Mouse (Mus musculus) liver, postnatal 0 days (tissue): ENCODE measurements around the gene Slc9b1. TPM values are rescaled to one million over a fixed set of nuclear protein-coding genes. Genes with fewer than 3 reads are reported as not detected.

Experiments used
- ATAC-seq: fragments of 200-750 bp; cut with Nextera tagmentation; 2 replicates; pipeline ENCODE4 v1.8.0; 2017; ENCODE audit warnings: mild to moderate bottlenecking, moderate library complexity
- DNase-seq: peaks from one replicate; pipeline ENCODE4 v3.0.0-alpha.2; 2016
- H3K27ac ChIP-seq: fragments of 300-500 bp; sonication (generic); 2 replicates; pipeline ENCODE4 v1.5.1; 2014; ENCODE audit warnings: antibody characterized with exemption, moderate library complexity, mild to moderate bottlenecking, low read depth
- H3K27me3 ChIP-seq: fragments of 300-500 bp; sonication (generic); 2 replicates; pipeline ENCODE4 v1.6.1; 2014; ENCODE audit warnings: low read length, control low read depth, mixed read lengths; ENCODE audit not compliant: insufficient read depth
- H3K36me3 ChIP-seq: fragments of 300-500 bp; sonication (generic); replicated peaks from 2 replicates; pipeline ENCODE4 v1.6.1; 2014; ENCODE audit warnings: mild to moderate bottlenecking, control low read depth, low read length, moderate library complexity, mixed read lengths; ENCODE audit not compliant: insufficient read depth
- H3K4me1 ChIP-seq: fragments of 300-500 bp; sonication (generic); 2 replicates; pipeline ENCODE4 v1.6.1; 2014; ENCODE audit warnings: antibody characterized with exemption, mild to moderate bottlenecking, control low read depth; ENCODE audit not compliant: insufficient read depth
- H3K4me2 ChIP-seq: fragments of 300-500 bp; sonication (generic); 2 replicates; pipeline ENCODE4 v1.6.1; 2014; ENCODE audit warnings: low read depth, mild to moderate bottlenecking, low read length, moderate library complexity, mixed read lengths
- H3K4me3 ChIP-seq: fragments of 300-500 bp; sonication (generic); 2 replicates; pipeline ENCODE4 v1.5.1; 2014; ENCODE audit warnings: low read depth, low read length
- H3K9ac ChIP-seq: fragments of 300-500 bp; sonication (generic); replicated peaks from 2 replicates; pipeline ENCODE4 v1.6.1; 2014; ENCODE audit warnings: mild to moderate bottlenecking, moderate library complexity
- H3K9me3 ChIP-seq: fragments of 300-500 bp; sonication (generic); 2 replicates; pipeline ENCODE4 v1.6.1; 2016; ENCODE audit warnings: mild to moderate bottlenecking, control low read depth, low read length, mixed read lengths
- CTCF ChIP-seq: sonication (generic); IDR thresholded peaks from 2 replicates; pipeline ENCODE4 v1.5.1; 2016; ENCODE audit warnings: antibody characterized with exemption, low read depth
- EP300 ChIP-seq: IDR thresholded peaks from 2 replicates; pipeline ENCODE4 v1.6.1; 2016; ENCODE audit warnings: antibody characterized with exemption, low read depth, mild to moderate bottlenecking
- WGBS: fragments of 180-500 bp; shearing (Covaris S2); extraction: QIAGEN DNeasy Blood & Tissue Kit; methylation state at CpG from one replicate; pipeline ENCODE4 v1.1.7; 2014; ENCODE audit not compliant: insufficient replicate concordance; 5-methylcytosine and 5-hydroxymethylcytosine counted together
- polyA plus RNA-seq: library from polyadenylated mRNA; unstranded; fragments of >200 nt; fragmentation: Nextera tagmentation; extraction: Ambion mirVana; gene quantifications from 2 replicates; pipeline ENCODE4 v1.2.1, GENCODE M21; 2015

Slc9b1 gene
- polyA plus RNA-seq, 1 experiment from 2014 or later, result not detected

DNA sequence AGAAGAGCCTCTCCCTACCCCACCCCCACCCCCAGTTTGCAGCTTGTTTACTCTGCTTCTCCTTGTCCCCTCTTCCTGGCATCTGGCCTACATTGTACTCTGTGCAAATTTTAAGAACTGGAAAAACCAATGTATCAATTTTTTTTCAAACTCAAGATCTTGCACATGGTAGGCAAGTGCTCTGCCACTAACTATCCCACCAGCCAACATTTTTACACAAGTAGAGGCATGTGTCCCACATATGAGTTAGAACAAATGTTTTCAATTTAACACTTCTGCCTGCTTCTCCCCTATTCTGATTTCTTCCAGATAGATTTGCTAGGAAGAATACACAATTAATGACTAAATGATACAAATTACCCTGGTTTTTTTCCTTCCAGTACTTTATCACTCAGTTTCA, 49.3 kb downstream of the Slc9b1 start:
- H3K4me3 ChIP-seq, result no peak overlapping the region
- H3K4me2 ChIP-seq, result no peak overlapping the region
- H3K36me3 ChIP-seq, result no peaks in the 10 kb centered on the region
- H3K27me3 ChIP-seq, result no peaks in the 10 kb centered on the region
- no peaks in the 10 kb centered on the region for H3K9me3 ChIP-seq
- no peak overlapping the region for H3K9ac ChIP-seq
- no peak for ATAC-seq
- DNase-seq, result no peak
- no peak overlapping the region for H3K27ac ChIP-seq
- TF ChIP-seq EP300, result no peak
- TF ChIP-seq CTCF, result no peak
- H3K4me1 ChIP-seq, result peaks cover 8% of the 10 kb centered on the region

DNA sequence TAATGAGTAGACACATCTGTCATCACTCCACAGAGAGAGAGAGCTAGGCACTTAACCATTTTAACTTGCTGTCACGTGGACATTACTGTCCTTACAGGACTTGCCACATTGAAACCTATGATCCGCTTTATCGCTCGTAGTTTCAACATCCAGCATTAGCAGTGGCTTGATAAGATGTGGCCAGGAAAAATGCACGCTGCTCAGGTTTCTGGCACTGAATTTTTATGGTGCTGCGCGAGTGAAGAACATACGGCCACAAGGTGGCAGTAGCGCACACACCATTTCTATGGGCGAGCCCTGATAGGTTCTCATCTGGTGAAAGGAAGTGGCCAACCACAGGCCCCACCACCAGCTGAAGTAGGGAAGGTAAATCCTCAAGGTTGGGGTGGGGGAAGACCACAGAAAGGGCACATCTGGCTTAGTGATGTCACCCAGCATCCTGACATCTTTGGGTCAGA, 54.4 kb downstream of the Slc9b1 start:
- no peak overlapping the region for H3K9ac ChIP-seq
- WGBS, result 4% methylated on average over 10 of the region's 10 CpGs
- no peak overlapping the region for H3K4me2 ChIP-seq
- H3K27me3 ChIP-seq, result no peaks in the 10 kb centered on the region
- DNase-seq (peak; percentile 89), ATAC-seq (peak; percentile 84)
- 0 out of 2 replicates have a peak, but pooled peaks cover 3% of the 10 kb centered on the region for H3K36me3 ChIP-seq
- H3K4me3 ChIP-seq, result no peak overlapping the region
- H3K4me1 ChIP-seq, result no peaks in the 10 kb centered on the region
- no peak overlapping the region for H3K27ac ChIP-seq
- no peaks in the 10 kb centered on the region for H3K9me3 ChIP-seq
- TF ChIP-seq EP300, result no peak
- peak; percentile 97 for TF ChIP-seq CTCF

DNA sequence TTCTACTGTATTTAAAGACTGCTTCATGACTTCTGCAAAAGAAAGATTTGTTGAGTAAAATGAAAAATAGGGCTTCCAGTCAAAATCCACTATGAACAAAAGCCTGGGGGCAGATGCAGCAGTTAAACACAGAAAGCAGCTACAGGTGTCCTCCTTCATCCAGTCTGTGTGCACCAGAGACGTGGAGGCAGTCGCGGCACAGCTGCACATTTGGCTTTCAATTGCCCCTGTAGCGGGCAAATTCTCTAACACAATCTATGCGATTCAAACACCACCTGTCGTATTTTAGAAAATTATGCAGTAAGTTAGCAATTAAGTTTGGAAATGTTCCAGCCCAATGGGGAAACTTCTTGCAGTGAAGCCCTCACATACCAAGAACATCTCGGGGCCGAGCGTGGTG, 55.4 kb downstream of the Slc9b1 start:
- no peak for DNase-seq
- WGBS, result 91% methylated on average over 9 of the region's 9 CpGs
- TF ChIP-seq CTCF (no peak), EP300 (no peak)

DNA sequence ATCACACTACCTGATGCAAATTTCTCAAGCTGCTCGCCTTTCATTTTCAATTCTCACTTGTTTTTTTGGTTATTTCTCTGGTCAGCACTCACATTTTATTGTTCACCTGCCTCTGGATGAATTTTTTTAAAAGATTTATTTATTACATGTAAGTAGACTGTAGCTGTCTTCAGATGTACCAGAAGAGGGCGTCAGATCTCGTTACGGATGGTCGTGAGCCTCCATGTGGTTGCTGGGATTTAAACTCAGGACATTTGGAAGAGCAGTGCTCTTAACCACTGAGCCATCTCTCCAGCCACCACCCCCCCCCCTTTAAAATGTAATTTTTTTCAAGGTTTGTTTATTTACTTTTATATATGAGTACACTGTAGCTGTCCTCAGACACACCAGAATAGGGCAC, 56.0 kb downstream of the Slc9b1 start:
- no peaks in the 10 kb centered on the region for H3K27me3 ChIP-seq
- H3K4me3 ChIP-seq, result no peak overlapping the region
- ATAC-seq, result no peak
- TF ChIP-seq EP300 (no peak), CTCF (peak; percentile 33)
- no peaks in the 10 kb centered on the region for H3K4me1 ChIP-seq
- 69% methylated on average over 5 of the region's 5 CpGs for WGBS
- H3K9me3 ChIP-seq, result no peaks in the 10 kb centered on the region
- no peak overlapping the region for H3K4me2 ChIP-seq
- DNase-seq, result no peak
- no peak overlapping the region for H3K9ac ChIP-seq
- no peak overlapping the region for H3K27ac ChIP-seq
- H3K36me3 ChIP-seq, result 0 out of 2 replicates have a peak, but pooled peaks cover 3% of the 10 kb centered on the region

More for the DNA sequence above, 55.4 kb downstream of the Slc9b1 start:
- Histone ChIP-seq H3K4me1 (no peaks in the 10 kb centered on the region), H3K4me3 (no peak overlapping the region), H3K4me2 (no peak overlapping the region), H3K36me3 (0 out of 2 replicates have a peak, but pooled peaks cover 3% of the 10 kb centered on the region), H3K27me3 (no peaks in the 10 kb centered on the region), H3K9me3 (no peaks in the 10 kb centered on the region), H3K27ac (no peak overlapping the region), H3K9ac (no peak overlapping the region)
- no peak for ATAC-seq

DNA sequence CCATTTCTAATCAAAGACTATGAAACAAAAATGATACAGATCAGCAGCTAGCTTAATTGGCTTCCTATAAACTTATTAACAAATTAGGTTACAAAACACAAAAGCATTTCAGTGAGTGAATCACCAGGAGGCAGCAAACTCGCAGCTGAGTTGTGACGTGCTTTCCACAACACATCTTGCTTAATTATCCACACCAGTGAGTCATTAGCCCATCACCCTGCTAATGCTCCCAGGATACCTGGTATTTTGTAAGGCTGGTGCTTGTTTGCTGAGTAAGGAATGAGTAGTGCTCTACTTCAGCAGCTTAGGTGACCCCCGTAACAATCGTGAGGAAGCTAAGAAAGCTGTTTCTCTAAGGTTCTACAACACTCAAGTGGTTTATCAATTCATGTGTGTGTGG, 56.8 kb downstream of the Slc9b1 start:
- ATAC-seq (no peak), DNase-seq (no peak)
- Histone ChIP-seq H3K27me3 (no peaks in the 10 kb centered on the region), H3K27ac (no peak overlapping the region), H3K4me2 (no peak overlapping the region), H3K9me3 (no peaks in the 10 kb centered on the region), H3K9ac (no peak overlapping the region), H3K4me3 (no peak overlapping the region), H3K36me3 (peaks cover 7% of the 10 kb centered on the region), H3K4me1 (no peaks in the 10 kb centered on the region)
- TF ChIP-seq EP300, result no peak
- no peak for TF ChIP-seq CTCF
- WGBS, result 74% methylated on average over 4 of the region's 4 CpGs

DNA sequence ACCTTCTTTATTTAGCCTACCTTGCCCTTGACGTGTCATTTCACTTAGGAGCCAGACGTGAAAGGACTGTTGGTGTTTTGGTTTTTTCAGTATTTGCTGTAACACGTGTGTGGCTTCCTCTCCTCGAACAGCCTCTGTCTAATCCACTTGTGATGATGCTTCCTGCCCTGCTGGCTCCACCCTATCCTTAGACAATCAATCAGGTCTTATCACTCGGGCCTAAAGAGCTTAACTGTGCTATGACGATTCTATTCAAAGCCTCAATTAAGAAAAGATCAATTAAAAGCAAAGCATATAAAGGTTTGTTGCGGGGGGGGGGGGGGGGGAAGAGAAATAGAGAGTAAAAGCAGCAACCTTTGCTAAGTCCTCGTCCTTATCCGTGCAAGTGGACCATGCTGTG, 59.5 kb downstream of the Slc9b1 start:
- ATAC-seq, result no peak
- no peaks in the 10 kb centered on the region for H3K9me3 ChIP-seq
- H3K9ac ChIP-seq, result no peak overlapping the region
- no peak overlapping the region for H3K4me2 ChIP-seq
- no peaks in the 10 kb centered on the region for H3K4me1 ChIP-seq
- no peak for DNase-seq
- H3K4me3 ChIP-seq, result no peak overlapping the region
- TF ChIP-seq EP300 (no peak), CTCF (no peak)
- H3K36me3 ChIP-seq, result peaks cover 7% of the 10 kb centered on the region
- no peaks in the 10 kb centered on the region for H3K27me3 ChIP-seq
- H3K27ac ChIP-seq, result no peak overlapping the region
- WGBS, result 63% methylated on average over 9 of the region's 9 CpGs

DNA sequence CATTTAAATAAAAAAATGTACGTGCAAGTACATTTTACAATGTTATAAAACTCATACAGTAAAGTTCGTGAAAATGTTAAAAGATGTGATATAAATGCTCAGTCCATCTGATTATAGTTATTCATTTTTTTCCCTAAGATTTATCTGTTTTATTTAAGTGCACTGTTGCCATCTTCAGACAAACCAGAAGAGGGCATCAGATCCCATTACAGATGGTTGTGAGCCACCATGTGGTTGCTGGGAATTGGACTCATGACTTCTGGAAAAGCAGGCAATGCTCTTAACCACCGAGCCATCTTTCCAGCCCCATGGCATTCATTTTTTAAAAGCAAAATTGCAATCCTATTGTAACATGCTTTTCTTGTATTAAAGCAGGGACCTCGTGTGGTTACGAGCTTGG, 61.4 kb downstream of the Slc9b1 start:
- Histone ChIP-seq H3K4me1 (no peaks in the 10 kb centered on the region), H3K27ac (no peak overlapping the region), H3K4me3 (no peak overlapping the region), H3K4me2 (no peak overlapping the region), H3K27me3 (no peaks in the 10 kb centered on the region), H3K9ac (no peak overlapping the region), H3K9me3 (no peaks in the 10 kb centered on the region), H3K36me3 (peaks cover 7% of the 10 kb centered on the region)
- no peak for DNase-seq
- TF ChIP-seq CTCF (peak; percentile 26), EP300 (no peak)
- no peak for ATAC-seq
- 94% methylated on average over 5 of the region's 5 CpGs for WGBS
